Mouse (Mus musculus) right cerebral cortex, postnatal 10 days (tissue): ENCODE results near the gene Cnih3.

Source experiments
- DNase-seq, 2 experiments: peaks; one replicate each; pipeline ENCODE4 v3.0.0; 2021; ENCODE audit warnings: low spot score in 2 of 2

Cnih3 gene

GRCm38 (mm10) chr1:181399179-181399578 is 46.8 kb downstream of the Cnih3 start:
- peak; percentile 66 to 67 for DNase-seq

DNA sequence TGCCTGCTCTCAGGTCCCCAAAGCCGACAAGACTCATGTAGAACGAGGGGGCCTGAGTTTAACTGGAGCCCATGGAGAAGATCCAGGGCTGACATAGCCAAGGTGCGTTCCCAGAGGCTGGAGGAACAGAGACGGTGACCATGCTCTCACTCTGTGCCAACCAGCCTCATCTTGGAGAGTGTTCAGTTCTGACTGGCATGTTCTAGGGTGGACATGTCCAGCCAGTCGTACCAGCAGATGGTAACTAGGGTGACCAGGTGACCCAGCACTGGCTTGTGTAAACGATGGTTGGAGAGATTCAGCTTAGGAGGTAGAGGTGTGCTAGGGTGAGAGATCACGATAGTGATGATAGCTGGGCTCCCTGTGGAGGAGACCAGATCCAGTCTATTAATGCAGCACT is 50.6 kb downstream of the Cnih3 start:
- DNase-seq = no peak

GRCm38 (mm10) chr1:181407281-181407680 is 54.9 kb downstream of the Cnih3 start:
- DNase-seq = no peak

GRCm38 (mm10) chr1:181408086-181408975 is 55.9 kb downstream of the Cnih3 start:
- no peak for DNase-seq

- DNase-seq = no peak
Measured at GRCm38 (mm10) chr1:181409693-181410092, 57.3 kb downstream of the Cnih3 start.

GRCm38 (mm10) chr1:181410647-181411254 is 58.3 kb downstream of the Cnih3 start:
- no peak for DNase-seq

GRCm38 (mm10) chr1:181414985-181415384 is 62.6 kb downstream of the Cnih3 start:
- DNase-seq = no peak

DNA sequence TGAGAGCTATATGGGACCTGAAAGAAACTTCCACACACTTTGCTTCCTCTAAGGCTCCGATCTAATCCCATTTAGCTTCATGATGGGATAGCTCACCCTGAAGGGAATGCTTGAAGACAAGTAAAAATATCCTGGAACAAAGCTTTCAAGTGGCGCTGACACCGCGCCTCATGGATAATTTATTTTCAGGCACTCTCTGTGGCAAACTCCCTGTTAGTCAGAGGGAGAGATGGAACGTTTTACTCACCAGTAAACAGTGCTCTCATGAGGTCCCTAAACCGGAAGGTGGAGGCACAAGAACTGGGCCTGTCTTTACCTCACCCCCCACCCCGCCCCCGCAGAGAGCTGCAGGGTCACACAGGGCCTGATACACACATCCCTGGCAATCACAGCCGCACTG is 64.4 kb downstream of the Cnih3 start:
- DNase-seq = no peak

DNA sequence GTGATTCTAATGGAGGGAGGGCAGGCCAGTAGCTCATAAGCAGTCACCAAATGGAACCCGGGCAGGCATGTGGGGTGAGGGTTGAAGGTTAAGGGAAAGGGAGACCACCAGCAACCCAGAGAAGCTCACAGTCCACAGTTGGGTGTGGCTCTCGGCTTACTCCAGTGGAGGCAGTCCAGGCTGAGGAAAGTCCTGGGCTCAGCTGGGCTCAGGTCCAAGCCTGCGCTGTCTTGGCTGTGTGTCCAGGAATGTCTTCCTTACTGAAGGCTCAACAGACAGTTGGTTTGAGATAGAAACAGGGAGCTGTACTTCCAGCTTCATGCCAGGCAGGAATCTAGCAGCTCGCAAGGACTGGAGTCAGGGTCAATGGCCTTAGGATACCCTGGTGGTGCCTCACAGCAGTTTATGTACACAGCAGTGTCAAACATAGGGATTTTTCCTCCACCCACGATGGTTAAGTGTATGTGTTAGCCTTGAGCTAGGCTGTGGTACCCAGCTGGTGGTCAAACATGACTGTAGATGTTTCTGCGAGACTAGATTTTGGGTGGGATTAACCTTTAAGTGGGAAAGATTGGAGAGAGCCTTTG is 65.6 kb downstream of the Cnih3 start:
- peak in 1 of 2 experiments; percentile 57 for DNase-seq

DNA sequence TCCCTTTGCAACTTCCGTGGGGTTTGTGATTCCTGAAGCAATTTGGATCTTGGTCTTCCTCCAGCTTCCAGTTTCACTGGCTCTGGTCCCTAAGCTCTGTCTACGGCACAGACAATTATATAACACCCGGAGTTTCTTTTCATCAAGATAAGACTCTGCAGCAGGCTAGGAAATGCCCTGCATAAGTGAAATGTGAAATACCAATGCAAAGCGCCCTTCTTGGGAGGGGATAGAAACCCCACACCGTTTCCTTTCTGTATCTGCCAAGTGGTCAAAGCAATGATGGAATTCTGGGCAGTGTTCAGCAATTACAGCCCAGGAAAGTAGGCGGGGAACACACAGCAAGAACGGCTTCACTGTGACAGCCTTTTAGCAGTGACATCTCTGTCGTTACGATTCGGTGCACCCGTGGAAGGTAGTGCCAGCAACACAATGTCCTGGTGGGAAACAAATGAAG is 67.7 kb downstream of the Cnih3 start:
- peak; percentile 58 to 64 for DNase-seq

DNA sequence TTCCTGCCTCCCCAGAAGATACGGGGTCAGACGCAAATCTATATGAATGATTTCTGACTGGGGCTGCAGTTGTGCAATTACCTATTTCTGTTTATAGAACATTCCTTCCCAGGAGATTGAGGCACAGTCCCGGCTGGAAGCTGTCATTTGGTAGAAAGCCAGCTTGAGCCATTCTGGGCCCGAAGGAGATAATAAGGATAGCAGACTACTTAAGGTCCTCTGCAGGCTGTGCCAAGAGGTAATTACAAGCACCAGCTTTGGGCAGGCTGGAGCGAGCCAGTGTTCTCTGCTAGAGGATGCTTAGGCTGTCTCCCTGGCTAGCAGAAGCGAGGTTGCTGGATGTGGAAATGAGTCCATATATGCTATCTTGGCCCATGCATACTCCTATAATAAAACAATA is 70.4 kb downstream of the Cnih3 start:
- DNase-seq = no peak

GRCm38 (mm10) chr1:181424922-181425321 is 72.5 kb downstream of the Cnih3 start:
- no peak for DNase-seq

- DNase-seq = no peak
Measured at GRCm38 (mm10) chr1:181425388-181425787, 73.0 kb downstream of the Cnih3 start.

DNA sequence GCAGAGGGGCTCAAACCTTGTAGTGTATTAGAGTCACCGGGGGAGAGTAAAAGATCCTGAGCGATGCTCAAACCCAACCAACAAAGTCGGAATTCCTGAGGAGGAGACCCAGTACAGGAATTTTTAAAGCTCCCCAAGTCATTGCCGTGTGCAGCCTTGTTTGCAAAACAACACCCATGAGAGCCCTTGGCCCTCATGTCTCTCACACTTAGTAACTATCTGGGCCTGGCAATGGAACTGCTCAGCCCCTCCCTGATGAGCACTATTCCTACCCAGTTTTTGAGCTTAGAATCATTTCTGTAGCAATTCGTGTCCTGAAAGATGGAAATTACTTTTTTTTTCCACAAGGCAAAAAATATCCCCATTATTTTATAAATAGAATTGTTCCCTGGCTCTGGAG is 74.0 kb downstream of the Cnih3 start:
- no peak for DNase-seq

GRCm38 (mm10) chr1:181433263-181433662 is 80.8 kb downstream of the Cnih3 start:
- peak in 1 of 2 experiments; percentile 64 for DNase-seq

DNA sequence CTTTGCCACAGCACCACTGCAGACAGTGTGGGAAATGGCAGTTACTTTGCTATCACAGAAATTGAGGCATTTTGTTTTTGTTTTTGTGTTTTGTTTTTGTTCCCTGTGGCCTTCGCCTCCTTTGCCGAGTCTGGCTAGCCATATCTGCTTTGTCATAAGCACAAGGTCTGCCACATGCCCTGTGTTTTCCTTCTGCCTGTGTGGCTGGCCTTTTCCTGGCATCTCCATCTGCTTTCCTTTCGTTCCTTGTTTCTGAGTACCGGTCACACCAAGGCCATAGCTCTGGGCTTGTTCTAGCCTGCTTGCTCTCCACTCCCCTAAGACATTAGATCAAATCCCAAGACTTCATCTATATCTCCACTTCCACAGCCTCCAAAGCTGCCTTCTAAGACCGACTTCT is 83.0 kb downstream of the Cnih3 start:
- no peak for DNase-seq

GRCm38 (mm10) chr1:181440982-181441603 is 88.7 kb downstream of the Cnih3 start:
- DNase-seq = no peak

GRCm38 (mm10) chr1:181441654-181442241 is 89.3 kb downstream of the Cnih3 start:
- no peak for DNase-seq

- no peak for DNase-seq
Measured at GRCm38 (mm10) chr1:181445041-181445440, 92.6 kb downstream of the Cnih3 start.

- DNase-seq = peak; percentile 71 to 73
Measured at GRCm38 (mm10) chr1:181445630-181446257, 93.3 kb downstream of the Cnih3 start.

- peak in 1 of 2 experiments; percentile 56 for DNase-seq
Measured at GRCm38 (mm10) chr1:181446591-181447114, 94.2 kb downstream of the Cnih3 start.
